Mouse (Mus musculus) MEL-GATA-1-ER (cell line): Measurements from ENCODE around the gene Zfyve19.

ENCODE experiments used
- DNase-seq: peaks from one replicate; pipeline ENCODE4 v3.0.0-alpha.2; 2012; ENCODE audit warnings: low read depth; ENCODE audit errors: extremely low read depth

Zfyve19 gene

DNA sequence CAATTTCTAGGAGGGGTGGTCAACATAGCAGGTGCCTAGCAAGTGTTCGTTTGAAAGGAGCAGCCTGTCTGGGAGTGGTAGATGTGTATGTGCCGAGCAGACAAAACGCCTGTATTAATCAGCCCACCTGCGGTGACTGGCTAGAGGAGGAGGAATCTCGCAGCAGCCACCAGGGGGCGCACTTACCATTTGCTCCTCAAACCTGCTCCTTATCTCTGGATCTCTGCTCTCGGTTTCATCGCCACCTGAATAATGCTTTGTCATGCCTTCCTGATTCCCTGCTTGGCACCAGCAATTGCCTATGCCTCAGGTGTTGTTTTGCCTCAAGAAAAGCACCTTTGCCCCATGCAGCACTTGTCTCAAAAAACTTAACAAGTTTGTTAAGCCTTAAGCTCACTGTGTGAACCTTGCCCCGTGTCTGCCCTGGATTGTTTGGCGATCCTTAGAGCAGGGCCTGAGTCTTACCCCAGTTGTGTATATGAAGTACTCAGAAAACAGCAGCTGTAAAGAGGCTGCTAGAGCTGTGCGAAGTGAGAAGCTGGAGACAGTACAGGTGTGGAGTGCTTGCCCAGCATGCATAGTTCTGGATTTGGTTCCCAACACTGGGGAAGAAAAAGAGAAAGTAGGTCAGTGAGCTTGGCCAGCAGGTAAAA, 42.5 kb downstream of the Zfyve19 start:
- peak; percentile 63 for DNase-seq

- no peak for DNase-seq
These were observed 46.6 kb downstream of the Zfyve19 start for GRCm38 (mm10) chr2:119254976-119255375.

DNA sequence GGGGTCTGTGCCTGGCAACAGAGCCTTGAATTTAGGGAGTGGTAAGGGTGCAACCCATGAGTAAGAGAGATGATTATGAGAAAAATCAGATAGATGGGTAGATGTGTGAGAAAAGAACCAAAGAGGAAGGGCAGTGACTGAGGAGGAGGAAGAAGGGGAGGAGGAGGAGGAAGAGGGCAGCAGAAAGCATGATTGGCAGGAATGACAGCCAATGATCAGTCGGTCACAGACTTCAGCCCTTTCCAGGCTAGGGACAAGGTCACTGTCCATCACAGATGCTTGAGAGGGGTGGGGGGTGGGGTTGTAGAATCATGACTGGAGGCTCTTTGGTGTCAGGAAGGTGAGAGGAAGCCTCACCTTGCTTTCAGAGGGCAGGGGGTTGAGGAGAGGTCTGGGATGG, 52.1 kb downstream of the Zfyve19 start:
- peak; percentile 46 for DNase-seq

DNA sequence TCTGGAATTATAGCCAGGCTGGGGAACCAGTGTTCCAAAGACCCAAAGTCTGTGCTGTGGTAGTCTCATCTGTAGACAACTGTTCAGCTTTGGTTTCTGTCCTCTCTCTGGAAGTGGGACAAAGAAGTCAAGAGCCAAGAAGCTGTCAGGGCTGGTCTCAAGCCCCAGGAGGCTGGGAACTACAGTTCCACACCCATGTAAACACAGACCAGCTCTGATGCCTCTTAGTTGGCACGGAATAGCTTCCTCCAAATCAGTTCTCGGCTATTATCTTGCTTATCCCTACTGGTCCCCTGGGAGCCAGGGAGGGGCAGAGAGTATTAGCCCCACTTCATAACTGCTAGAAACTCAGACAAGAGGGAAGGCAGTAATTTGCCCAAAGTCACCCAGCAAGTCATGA, 52.9 kb downstream of the Zfyve19 start:
- no peak for DNase-seq

- no peak for DNase-seq
These were observed 54.6 kb downstream of the Zfyve19 start for GRCm38 (mm10) chr2:119262978-119263377.

DNA sequence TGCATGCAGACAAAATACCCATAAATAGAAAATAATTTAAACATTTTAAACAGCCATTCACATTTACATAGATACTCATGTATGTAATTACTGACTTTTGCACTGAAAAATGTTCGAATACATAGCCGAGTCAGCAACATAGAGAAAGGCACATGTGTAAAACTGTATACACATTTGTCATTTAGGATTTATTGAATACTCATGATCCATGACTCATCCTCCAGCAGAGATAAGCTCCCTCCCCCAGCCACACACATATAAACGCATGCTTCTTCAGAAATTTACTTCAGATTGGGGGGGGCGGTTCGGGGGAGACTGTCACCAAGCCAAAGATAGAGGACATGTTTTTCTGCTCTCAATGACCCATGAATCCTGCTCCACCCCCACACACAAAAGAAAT, 55.4 kb downstream of the Zfyve19 start:
- DNase-seq, result no peak
